Mouse (Mus musculus): Measurements from ENCODE around the gene H2-K1. TPM values are rescaled to one million over a fixed set of nuclear protein-coding genes. Genes with fewer than 3 reads are reported as not detected.

Gene H2-K1
- polyA plus RNA-seq (2015; fragmentation: Illumina TruSeq; extraction: RNeasy Lipid Tissue Mini Kit (QIAGEN cat#74804); ENCODE audit: insufficient read depth, low read depth, low replicate concordance): 424 TPM

DNA sequence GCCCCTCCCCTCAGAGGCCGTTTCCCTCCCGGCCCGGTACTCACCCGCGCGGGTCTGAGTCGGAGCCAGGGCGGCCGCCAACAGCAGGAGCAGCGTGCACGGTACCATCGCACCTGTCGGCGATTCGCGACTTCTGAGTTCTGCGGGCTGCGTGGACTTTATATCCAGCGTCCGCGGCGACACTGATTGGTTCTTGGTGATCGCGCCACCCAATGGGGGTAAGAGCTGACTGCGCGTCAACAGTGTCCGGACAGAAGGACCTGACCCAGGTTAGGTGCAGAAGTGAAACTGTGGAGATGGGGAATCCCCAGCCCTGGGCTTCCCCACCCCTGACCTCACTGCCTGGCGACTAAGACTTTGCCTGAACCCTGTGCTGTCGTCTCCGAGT is at the start of gene H2-K1:
Gene H2-K1, minus strand, starts transcription at position 198 of the 388 bp plus-strand sequence.

DNA sequence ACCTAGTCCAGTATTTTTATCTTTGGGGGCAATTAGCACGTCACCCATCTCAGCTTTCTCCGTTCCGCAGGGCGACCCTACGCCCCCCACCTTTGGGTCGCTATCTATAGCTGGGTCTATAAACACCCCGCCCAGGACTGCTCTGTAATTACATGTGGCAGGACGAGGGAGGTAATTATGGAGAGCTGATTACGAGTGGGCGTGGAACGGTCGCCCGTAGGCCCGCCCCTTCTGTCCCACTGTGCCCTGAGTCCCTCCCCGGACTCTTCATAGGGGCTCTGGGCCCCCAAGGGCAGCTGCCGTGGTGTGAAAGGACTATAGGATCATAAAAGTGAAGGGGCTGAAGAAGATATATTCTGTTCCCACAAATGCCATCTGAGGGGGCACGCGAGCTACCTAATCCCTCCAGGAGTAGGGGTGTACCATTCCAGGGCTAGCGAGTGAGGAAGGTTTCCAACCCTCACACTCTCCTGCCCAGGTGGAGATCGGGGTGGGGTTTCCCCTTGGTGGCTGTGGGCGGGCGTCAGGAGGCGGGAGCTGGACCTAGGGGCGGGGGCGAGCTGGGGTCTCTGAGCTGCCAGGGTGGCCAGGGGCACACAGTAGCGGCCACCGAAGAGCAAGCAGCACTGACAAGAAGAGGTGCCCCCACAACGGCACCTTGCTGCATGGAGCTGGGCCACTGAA is 38.9 kb upstream of the H2-K1 start, which contains the start of gene Col11a2:
Gene Col11a2, plus strand, starts transcription at position 560 of the 684 bp plus-strand sequence.

DNA sequence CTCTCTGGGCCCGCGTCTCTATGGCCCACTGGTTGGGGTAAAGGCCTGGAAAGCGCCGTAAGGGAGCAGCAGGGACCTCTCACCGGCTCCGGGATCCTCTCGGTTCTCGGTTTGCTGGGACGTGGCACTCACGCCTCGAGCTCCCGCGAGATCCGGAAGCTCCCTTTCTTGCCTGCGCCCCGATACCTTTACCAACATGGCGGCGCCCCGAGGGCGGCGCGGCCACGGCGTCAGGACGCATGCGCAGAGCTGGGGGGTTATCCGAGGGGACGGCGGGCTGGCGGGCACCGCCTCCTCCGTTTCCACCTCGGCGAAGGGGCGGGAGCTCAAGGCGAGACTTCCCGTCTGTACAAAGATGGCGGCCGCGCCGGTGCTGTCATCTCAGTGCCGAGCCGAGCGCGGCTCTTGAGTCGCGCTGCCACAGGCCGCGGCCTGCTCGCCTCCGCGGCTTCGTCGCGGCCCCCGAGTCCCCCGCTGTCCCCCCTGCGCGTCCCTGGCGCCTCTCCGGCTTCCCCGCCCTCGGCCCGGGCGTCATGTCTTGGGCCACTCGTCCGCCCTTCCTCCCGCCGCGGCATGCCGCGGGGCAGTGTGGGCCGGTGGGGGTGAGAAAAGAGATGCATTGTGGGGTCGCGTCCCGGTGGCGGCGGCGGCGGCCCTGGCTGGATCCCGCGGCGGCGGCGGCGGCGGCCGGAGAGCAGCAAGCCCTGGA is 31.5 kb upstream of the H2-K1 start, which contains the start of the genes Slc39a7 and Rxrb:
Gene Slc39a7, minus strand, starts transcription at position 218 of the 709 bp plus-strand sequence.
Gene Rxrb, plus strand, starts transcription at position 348 of the 709 bp plus-strand sequence.

DNA sequence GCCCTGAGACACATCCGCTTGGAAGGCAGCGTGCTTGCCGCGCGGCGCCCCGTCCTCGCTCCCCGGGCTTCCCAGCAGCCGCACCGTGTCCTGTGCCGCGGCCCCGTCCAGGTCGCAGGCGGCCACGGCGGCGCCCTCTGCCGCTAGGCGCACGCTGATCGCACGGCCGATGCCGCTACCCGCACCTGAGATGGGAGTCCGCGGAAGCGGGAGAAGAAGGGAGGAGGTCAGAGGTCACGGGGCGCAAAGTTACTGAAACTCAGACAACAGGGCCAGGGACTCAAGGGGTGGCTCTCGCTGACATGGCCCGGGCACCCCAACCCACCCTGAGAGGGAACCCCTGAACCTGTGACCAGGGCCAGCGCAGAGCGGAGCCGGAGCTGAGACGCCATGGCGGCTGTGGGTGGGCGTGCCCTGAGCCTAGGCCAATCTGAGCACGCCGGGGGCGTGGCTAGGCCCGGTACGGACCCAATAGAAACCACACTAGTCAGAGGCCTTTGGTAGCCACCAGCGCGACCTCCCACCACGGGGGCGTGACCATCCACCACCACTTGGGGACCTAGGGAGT is 27.6 kb upstream of the H2-K1 start, which contains the start of gene H2-Ke6:
Gene H2-Ke6, minus strand, starts transcription at position 405 of the 568 bp plus-strand sequence.

DNA sequence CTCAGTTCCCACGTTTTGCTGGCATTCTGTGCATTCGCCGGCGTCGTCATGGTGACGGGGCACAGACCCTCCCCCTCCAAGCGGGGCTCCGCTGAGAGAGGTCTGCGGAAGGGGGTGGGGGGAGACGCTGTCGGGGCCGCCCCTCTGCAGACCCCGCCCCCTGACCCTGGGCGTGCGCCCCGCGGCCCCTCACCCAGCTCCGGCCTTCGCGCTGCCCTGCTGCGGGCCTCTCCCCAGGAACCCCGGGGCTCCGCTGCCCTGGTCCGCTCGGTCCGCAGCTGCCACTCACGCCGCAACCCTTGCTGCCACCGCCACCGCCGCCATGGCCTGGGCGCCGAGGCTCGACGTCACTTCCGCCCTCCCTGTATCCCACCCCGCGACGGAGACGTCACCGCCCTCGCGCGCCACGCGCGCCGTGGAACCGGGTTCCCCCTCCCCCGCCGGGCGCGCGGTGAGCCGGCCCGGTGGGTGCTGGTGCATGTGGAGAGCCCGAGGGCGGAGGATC is 24.2 kb upstream of the H2-K1 start, which contains the start of gene Ring1:
Gene Ring1, minus strand, starts transcription at position 364 of the 505 bp plus-strand sequence.

DNA sequence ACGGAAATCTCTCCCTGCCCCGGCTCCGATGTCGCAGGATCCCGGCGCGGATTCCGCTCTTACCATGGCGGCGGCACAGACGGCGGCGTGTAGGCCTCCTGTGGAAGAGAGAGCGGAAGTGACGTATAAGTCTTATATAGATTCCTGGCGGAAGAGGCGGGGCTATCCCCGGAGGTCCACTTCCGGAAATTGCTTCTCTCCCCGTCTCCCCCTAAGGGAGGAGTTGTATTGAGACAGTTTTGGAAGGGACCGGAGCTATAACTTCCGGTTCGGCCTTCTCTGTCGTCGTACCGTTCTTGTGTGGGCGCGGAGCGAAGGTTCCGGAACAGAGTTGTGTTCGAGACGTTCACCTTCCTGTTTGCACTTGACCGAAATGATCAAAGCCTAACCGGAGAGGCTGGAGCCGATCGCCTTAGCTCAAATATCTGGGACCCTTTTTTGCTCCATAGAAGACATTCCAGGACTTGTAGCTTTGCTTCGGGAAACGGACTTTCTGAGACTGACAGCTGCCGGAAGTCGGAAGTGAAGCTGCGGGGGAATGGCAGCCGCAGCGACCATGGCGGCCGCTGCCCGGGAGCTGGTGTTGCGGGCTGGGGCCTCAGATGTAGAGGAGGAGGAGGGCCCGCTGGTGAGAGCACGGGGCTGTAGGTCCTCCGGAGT is 44.5 kb downstream of the H2-K1 start, which contains the start of the genes Vps52 and Rps18:
Gene Vps52, plus strand, starts transcription at position 258 of the 660 bp plus-strand sequence.
Gene Rps18, minus strand, starts transcription at position 447 of the 660 bp plus-strand sequence.

DNA sequence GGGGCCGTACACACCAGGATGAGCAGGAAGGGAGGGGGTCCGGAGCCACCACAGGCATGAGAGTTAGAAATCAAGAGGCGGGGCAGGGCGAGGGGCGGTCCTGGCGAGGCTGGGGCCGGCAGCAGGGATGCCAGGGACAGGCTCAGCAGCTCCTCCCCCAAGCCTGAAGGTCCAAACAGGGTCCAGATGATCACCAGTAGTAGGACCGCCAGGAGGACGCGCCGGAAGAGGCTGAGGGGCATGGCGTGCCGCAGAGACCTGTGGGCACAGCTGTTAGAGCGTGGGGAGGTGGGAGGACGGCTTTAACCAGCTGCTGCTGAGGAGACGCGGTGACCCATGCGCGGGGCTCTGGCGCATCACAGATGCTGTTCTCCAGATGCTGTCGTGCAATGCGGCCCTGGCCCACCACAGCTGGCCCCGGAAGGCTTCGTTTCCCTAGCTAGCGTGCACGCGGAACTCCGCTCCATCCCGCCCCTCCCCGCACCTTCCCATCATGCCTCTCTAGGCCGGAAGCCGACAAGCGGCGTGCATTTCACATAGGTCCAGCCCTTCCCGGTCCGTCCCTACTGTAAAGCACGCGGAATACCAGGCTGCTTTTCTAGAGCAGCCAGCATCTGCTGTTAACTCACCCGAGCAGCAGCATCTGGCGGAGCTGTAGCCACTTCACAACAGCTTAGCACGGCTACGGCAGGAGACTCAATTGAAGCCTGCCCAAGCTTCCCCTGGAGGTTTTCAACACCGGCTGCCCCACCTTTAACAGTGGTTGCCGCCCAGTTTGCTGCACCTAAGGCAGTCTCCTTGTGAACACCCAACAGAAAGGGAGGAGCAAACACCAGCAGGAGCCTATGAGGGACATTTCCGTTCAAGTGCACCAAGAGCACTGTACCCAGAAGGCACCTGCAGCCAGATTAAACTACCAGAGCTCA is 48.9 kb downstream of the H2-K1 start, which contains the start of gene B3galt4:
Gene B3galt4, minus strand, starts transcription at position 468 of the 926 bp plus-strand sequence.

Other genes with a start within 250 kb of the H2-K1 start
- 23.5 TPM for gene Rab11b, start 239.8 kb downstream of the H2-K1 start, polyA plus RNA-seq (2015; fragmentation: Illumina TruSeq; extraction: RNeasy Lipid Tissue Mini Kit (QIAGEN cat#74804); ENCODE audit: insufficient read depth, low read depth, low replicate concordance)
- gene Angptl4, start 218.5 kb downstream of the H2-K1 start, polyA plus RNA-seq (2015; fragmentation: Illumina TruSeq; extraction: RNeasy Lipid Tissue Mini Kit (QIAGEN cat#74804); ENCODE audit: insufficient read depth, low read depth, low replicate concordance): 6.9 TPM
- gene Kank3, start 189.8 kb downstream of the H2-K1 start, polyA plus RNA-seq (2015; fragmentation: Illumina TruSeq; extraction: RNeasy Lipid Tissue Mini Kit (QIAGEN cat#74804); ENCODE audit: insufficient read depth, low read depth, low replicate concordance): 38.1 TPM
- gene Rps28, start 175.8 kb downstream of the H2-K1 start, polyA plus RNA-seq (2015; fragmentation: Illumina TruSeq; extraction: RNeasy Lipid Tissue Mini Kit (QIAGEN cat#74804); ENCODE audit: insufficient read depth, low read depth, low replicate concordance): 1,005 TPM
- 92.9 TPM for gene Ndufa7, start 175.8 kb downstream of the H2-K1 start, polyA plus RNA-seq (2015; fragmentation: Illumina TruSeq; extraction: RNeasy Lipid Tissue Mini Kit (QIAGEN cat#74804); ENCODE audit: insufficient read depth, low read depth, low replicate concordance)
- gene Cd320, start 157.3 kb downstream of the H2-K1 start, polyA plus RNA-seq (2015; fragmentation: Illumina TruSeq; extraction: RNeasy Lipid Tissue Mini Kit (QIAGEN cat#74804); ENCODE audit: insufficient read depth, low read depth, low replicate concordance): 11.7 TPM
- not detected for gene Gm7029, start 126.5 kb downstream of the H2-K1 start, polyA plus RNA-seq (2015; fragmentation: Illumina TruSeq; extraction: RNeasy Lipid Tissue Mini Kit (QIAGEN cat#74804); ENCODE audit: insufficient read depth, low read depth, low replicate concordance)
- 0.59 TPM for gene Kifc1, start 109.7 kb downstream of the H2-K1 start, polyA plus RNA-seq (2015; fragmentation: Illumina TruSeq; extraction: RNeasy Lipid Tissue Mini Kit (QIAGEN cat#74804); ENCODE audit: insufficient read depth, low read depth, low replicate concordance)
- not detected for gene Platr17, start 95.2 kb downstream of the H2-K1 start, polyA plus RNA-seq (2015; fragmentation: Illumina TruSeq; extraction: RNeasy Lipid Tissue Mini Kit (QIAGEN cat#74804); ENCODE audit: insufficient read depth, low read depth, low replicate concordance)
- gene Daxx, start 90.9 kb downstream of the H2-K1 start, polyA plus RNA-seq (2015; fragmentation: Illumina TruSeq; extraction: RNeasy Lipid Tissue Mini Kit (QIAGEN cat#74804); ENCODE audit: insufficient read depth, low read depth, low replicate concordance): 9.3 TPM
- gene Tapbp, start 84.4 kb downstream of the H2-K1 start, polyA plus RNA-seq (2015; fragmentation: Illumina TruSeq; extraction: RNeasy Lipid Tissue Mini Kit (QIAGEN cat#74804); ENCODE audit: insufficient read depth, low read depth, low replicate concordance): 40.4 TPM
- 4.3 TPM for gene Zbtb22, start 84.4 kb downstream of the H2-K1 start, polyA plus RNA-seq (2015; fragmentation: Illumina TruSeq; extraction: RNeasy Lipid Tissue Mini Kit (QIAGEN cat#74804); ENCODE audit: insufficient read depth, low read depth, low replicate concordance)
- gene Rgl2, start 70.8 kb downstream of the H2-K1 start, polyA plus RNA-seq (2015; fragmentation: Illumina TruSeq; extraction: RNeasy Lipid Tissue Mini Kit (QIAGEN cat#74804); ENCODE audit: insufficient read depth, low read depth, low replicate concordance): 33.8 TPM
- 33.2 TPM for gene Pfdn6, start 60.0 kb downstream of the H2-K1 start, polyA plus RNA-seq (2015; fragmentation: Illumina TruSeq; extraction: RNeasy Lipid Tissue Mini Kit (QIAGEN cat#74804); ENCODE audit: insufficient read depth, low read depth, low replicate concordance)
- gene Wdr46, start 59.7 kb downstream of the H2-K1 start, polyA plus RNA-seq (2015; fragmentation: Illumina TruSeq; extraction: RNeasy Lipid Tissue Mini Kit (QIAGEN cat#74804); ENCODE audit: insufficient read depth, low read depth, low replicate concordance): 3.8 TPM
- 2.8 TPM for gene B3galt4, start 48.9 kb downstream of the H2-K1 start, polyA plus RNA-seq (2015; fragmentation: Illumina TruSeq; extraction: RNeasy Lipid Tissue Mini Kit (QIAGEN cat#74804); ENCODE audit: insufficient read depth, low read depth, low replicate concordance)
- 12.3 TPM for gene Vps52, start 44.5 kb downstream of the H2-K1 start, polyA plus RNA-seq (2015; fragmentation: Illumina TruSeq; extraction: RNeasy Lipid Tissue Mini Kit (QIAGEN cat#74804); ENCODE audit: insufficient read depth, low read depth, low replicate concordance)
- gene Rps18, start 44.3 kb downstream of the H2-K1 start, polyA plus RNA-seq (2015; fragmentation: Illumina TruSeq; extraction: RNeasy Lipid Tissue Mini Kit (QIAGEN cat#74804); ENCODE audit: insufficient read depth, low read depth, low replicate concordance): 762 TPM
- 14.0 TPM for gene Ring1, start 24.3 kb upstream of the H2-K1 start, polyA plus RNA-seq (2015; fragmentation: Illumina TruSeq; extraction: RNeasy Lipid Tissue Mini Kit (QIAGEN cat#74804); ENCODE audit: insufficient read depth, low read depth, low replicate concordance)
- 55.1 TPM for gene H2-Ke6, start 27.7 kb upstream of the H2-K1 start, polyA plus RNA-seq (2015; fragmentation: Illumina TruSeq; extraction: RNeasy Lipid Tissue Mini Kit (QIAGEN cat#74804); ENCODE audit: insufficient read depth, low read depth, low replicate concordance)
- gene Slc39a7, start 31.3 kb upstream of the H2-K1 start, polyA plus RNA-seq (2015; fragmentation: Illumina TruSeq; extraction: RNeasy Lipid Tissue Mini Kit (QIAGEN cat#74804); ENCODE audit: insufficient read depth, low read depth, low replicate concordance): 42.1 TPM
- gene Rxrb, start 31.5 kb upstream of the H2-K1 start, polyA plus RNA-seq (2015; fragmentation: Illumina TruSeq; extraction: RNeasy Lipid Tissue Mini Kit (QIAGEN cat#74804); ENCODE audit: insufficient read depth, low read depth, low replicate concordance): 19.4 TPM
- gene Col11a2, start 39.1 kb upstream of the H2-K1 start, polyA plus RNA-seq (2015; fragmentation: Illumina TruSeq; extraction: RNeasy Lipid Tissue Mini Kit (QIAGEN cat#74804); ENCODE audit: insufficient read depth, low read depth, low replicate concordance): 1.9 TPM
- gene H2-Oa, start 92.0 kb upstream of the H2-K1 start, polyA plus RNA-seq (2015; fragmentation: Illumina TruSeq; extraction: RNeasy Lipid Tissue Mini Kit (QIAGEN cat#74804); ENCODE audit: insufficient read depth, low read depth, low replicate concordance): not detected
- gene H2-DMa, start 119.2 kb upstream of the H2-K1 start, polyA plus RNA-seq (2015; fragmentation: Illumina TruSeq; extraction: RNeasy Lipid Tissue Mini Kit (QIAGEN cat#74804); ENCODE audit: insufficient read depth, low read depth, low replicate concordance): 2.6 TPM
- 51.9 TPM for gene Brd2, start 122.3 kb upstream of the H2-K1 start, polyA plus RNA-seq (2015; fragmentation: Illumina TruSeq; extraction: RNeasy Lipid Tissue Mini Kit (QIAGEN cat#74804); ENCODE audit: insufficient read depth, low read depth, low replicate concordance)
- 1.9 TPM for gene H2-DMb2, start 143.0 kb upstream of the H2-K1 start, polyA plus RNA-seq (2015; fragmentation: Illumina TruSeq; extraction: RNeasy Lipid Tissue Mini Kit (QIAGEN cat#74804); ENCODE audit: insufficient read depth, low read depth, low replicate concordance)
- gene H2-DMb1, start 152.7 kb upstream of the H2-K1 start, polyA plus RNA-seq (2015; fragmentation: Illumina TruSeq; extraction: RNeasy Lipid Tissue Mini Kit (QIAGEN cat#74804); ENCODE audit: insufficient read depth, low read depth, low replicate concordance): 7.8 TPM
- gene Tap1, start 187.2 kb upstream of the H2-K1 start, polyA plus RNA-seq (2015; fragmentation: Illumina TruSeq; extraction: RNeasy Lipid Tissue Mini Kit (QIAGEN cat#74804); ENCODE audit: insufficient read depth, low read depth, low replicate concordance): 6.3 TPM
- 9.2 TPM for gene Psmb9, start 187.4 kb upstream of the H2-K1 start, polyA plus RNA-seq (2015; fragmentation: Illumina TruSeq; extraction: RNeasy Lipid Tissue Mini Kit (QIAGEN cat#74804); ENCODE audit: insufficient read depth, low read depth, low replicate concordance)
- gene Psmb8, start 197.4 kb upstream of the H2-K1 start, polyA plus RNA-seq (2015; fragmentation: Illumina TruSeq; extraction: RNeasy Lipid Tissue Mini Kit (QIAGEN cat#74804); ENCODE audit: insufficient read depth, low read depth, low replicate concordance): 13.8 TPM
- gene Tap2, start 203.2 kb upstream of the H2-K1 start, polyA plus RNA-seq (2015; fragmentation: Illumina TruSeq; extraction: RNeasy Lipid Tissue Mini Kit (QIAGEN cat#74804); ENCODE audit: insufficient read depth, low read depth, low replicate concordance): 9.1 TPM
- gene H2-Ob, start 238.6 kb upstream of the H2-K1 start, polyA plus RNA-seq (2015; fragmentation: Illumina TruSeq; extraction: RNeasy Lipid Tissue Mini Kit (QIAGEN cat#74804); ENCODE audit: insufficient read depth, low read depth, low replicate concordance): 2.1 TPM

All from pancreas, adult 10 weeks (tissue).